Mouse (Mus musculus): ENCODE results near the gene Tedc2. TPM values are rescaled to one million over a fixed set of nuclear protein-coding genes. Genes with fewer than 3 reads are reported as not detected.

Gene Tedc2
- 7.4 to 10.9 TPM (median 8.2 TPM) in 4 replicates for total RNA-seq (2023)

DNA sequence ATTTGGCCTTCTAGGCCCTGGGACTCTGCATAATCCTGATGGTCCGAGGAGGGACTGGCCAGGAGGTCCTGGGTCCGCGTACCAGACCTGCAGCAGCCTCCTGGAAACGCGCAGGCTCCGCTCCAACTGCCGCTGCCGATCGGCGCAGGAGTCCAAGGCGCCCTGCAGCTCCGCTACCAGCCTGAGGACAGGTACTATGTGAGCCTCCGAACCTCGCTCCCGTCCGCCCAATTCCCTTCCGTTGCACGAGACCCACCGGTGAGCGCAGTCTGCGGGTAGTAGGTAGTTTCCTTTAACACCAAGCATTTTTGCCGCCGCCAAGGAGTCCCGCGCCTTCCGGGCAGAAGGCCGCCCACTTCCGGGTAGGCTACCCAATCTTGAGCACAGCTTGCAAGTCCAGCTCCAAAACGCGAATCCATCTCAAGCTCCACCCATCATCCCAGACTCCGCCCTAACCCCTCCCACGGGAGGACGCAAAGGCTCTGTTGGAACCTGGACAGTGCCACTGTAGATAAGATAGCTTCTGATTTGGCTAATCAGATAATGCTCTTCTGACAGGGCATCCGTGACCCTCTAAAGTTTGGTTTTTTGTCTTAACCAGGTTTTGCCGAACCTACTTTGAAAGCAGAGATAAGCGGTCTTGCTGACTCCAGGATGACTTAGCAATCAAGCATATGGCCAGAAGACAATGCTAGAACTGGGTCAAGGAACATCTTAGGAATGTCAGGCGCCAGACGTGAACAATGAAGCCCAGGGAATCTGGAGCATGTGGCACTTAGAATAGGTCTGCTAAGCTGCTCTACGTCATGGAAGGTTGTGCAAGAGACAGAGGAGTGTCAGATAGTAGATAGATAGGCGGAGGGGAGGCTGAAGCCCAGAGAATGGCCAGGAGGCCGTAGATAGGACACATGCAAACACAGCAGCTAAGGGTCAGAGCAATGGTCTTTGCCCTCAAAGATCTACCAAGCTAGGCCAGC is at the start of gene Tedc2:
Gene Tedc2, minus strand, starts transcription at position 417 of the 977 bp plus-strand sequence.

DNA sequence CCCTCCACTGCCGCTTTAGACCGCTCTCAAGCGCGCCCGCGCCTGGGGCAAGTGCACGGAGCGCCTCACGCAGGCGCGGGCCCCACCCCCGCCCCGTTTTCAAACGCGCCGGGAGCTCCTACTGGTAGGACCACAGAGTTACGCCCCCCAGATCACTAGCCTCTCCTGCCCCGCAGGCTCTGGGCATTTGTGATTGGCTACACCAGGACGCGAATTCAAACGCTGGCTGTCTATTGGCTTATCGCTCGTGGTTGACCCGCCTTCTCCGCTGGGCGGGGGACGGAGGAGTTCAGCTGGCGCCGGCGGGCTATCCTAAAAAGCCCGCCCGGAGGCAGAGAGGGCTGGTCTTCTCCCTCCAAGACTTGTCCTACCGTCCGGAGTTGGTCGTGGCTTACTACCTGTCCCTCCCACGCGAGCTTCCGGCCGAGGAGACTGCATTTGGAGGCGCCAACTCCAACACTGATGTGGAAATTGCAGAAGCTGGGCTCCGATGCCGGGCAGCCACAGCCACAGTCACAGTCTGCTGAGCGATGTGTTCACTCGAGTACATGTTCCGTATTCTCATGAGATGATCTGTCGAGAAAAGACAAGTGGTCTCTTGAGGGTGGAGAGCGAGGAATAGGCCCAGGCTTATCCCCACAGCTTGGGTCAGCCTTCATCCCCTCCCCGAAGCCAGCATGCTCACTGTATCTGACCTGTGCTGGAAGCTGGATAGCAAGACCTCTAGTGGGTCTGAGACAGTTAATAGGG is 30.8 kb upstream of the Tedc2 start, which contains the start of gene Ccnf:
Gene Ccnf, minus strand, starts transcription at position 165 of the 750 bp plus-strand sequence.

DNA sequence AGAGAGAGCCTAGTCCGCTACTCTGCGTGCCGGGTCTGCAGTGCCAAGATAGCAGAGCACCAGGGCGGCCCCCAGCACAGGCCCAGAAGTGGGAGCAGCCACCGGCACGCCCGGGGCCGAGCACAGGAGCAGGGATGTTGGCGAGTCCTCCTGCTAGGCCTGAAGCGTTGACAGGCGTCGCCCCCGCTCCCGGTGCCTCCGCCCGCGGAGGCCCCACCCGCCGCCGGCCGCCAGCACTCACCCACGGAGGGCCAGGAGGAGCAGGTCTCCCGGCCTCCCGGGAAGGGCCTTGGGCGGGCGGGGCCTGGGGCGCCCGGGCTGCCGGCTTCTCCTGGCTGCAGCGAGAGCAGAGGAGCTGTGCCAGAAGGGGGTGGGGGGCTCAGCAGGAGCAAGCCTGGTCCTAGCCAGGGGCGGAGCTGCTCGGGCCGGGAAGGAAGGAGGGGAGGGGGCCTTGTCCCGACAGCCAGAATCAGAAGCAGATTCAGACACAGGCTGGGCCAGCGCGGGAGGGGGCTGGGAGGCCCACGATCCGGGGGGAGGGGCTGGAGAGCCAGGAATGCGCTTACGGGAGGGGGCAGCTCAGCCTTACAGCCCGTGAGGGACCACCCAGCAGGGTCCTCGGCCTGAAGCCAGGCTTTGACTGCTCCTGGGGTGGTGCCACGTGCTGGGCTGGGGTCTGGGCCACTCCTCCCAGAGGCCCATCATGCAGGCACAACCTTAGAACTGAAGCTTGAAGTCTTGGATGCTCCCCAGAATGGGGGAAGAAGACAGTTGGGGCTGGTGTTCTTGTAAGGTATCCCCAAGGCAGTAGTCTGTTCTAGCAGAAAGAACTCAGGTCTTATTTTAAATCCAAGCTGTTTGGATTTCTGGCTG is 11.4 kb downstream of the Tedc2 start, which contains the start of gene Ntn3:
Gene Ntn3, minus strand, starts transcription at position 489 of the 873 bp plus-strand sequence.

DNA sequence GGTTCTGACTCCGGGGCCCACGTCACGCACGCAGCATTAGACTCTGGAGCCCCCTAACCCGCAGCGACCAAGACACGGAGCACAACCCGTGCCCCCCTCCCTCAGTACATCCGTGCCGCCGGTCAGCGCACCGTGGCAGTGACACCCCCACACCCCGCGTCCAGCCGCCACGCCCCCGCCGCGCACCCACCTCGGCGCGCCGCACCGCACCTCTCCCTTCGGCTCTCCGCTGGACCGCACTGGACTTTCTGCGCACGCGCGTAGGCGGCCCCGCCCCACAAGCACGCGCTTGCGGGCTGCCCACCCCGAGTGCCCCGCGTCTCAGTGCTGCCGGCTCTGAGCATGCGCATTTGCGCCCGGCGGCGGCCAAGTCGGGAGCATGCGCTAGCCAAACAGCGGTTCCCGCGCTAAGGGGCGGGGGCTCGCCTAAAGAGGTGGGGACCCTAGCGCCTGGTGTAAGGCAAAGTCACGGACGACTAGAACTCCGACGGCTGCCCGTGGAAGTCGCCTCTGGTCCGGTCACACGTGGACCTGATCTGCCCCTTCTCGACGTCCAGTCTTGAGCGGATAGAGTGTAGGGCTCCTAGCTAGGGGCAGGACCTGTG is 15.3 kb downstream of the Tedc2 start, which contains the start of gene Tbc1d24:
Gene Tbc1d24, minus strand, starts transcription at position 279 of the 605 bp plus-strand sequence.

DNA sequence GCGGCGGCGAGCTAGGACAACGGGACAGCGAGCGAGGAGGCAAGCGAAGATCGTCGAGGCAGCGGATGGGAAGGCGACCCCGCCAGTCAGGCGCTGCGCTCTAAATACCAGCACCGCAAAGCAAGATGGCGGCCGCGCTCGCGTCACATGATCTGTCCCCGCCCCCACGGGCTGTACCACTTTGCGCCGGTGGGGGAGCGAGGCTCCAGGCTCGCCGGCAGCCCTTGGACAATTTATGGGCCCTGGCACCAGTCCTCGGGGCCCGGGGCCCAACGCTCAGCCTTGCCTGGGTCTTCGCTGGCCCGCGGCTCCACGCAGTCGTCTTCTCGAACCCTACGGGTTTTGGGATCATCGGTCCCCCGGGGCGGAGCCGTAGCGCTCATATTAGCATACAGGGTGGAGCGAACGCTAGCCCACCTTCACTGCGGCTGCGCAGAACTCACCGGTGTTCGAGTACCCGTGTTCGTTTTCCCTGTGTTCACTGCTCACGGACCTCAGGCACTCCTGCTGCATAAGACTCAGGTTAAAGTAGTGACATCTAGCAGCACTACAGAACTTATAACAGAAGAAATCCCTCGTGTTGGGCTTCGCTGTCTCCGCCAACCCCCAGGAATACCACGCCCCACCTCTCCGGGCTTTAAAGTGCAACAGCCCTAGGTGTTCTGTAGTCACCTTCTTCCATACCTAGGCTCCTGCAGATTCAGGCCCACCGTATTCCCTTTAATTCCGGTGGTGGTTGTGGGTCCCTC is 51.2 kb downstream of the Tedc2 start, which contains the start of gene Atp6v0c:
Gene Atp6v0c, minus strand, starts transcription at position 386 of the 749 bp plus-strand sequence.

Other genes starting within 250 kb of the Tedc2 start
- gene Prss30, start 240.3 kb downstream of the Tedc2 start, total RNA-seq (2023) = not detected in 4 replicates
- gene Prss22, start 222.8 kb downstream of the Tedc2 start, total RNA-seq (2023) = not detected in 4 replicates
- gene Prss27, start 182.7 kb downstream of the Tedc2 start, total RNA-seq (2023) = not detected in 4 replicates
- 29.6 to 31.8 TPM (median 29.9 TPM) in 4 replicates for gene Kctd5, start 147.4 kb downstream of the Tedc2 start, total RNA-seq (2023)
- 65.9 to 81.7 TPM (median 72.0 TPM) in 4 replicates for gene Pdpk1, start 69.9 kb downstream of the Tedc2 start, total RNA-seq (2023)
- gene Amdhd2, start 57.1 kb downstream of the Tedc2 start, total RNA-seq (2023) = 29.6 to 42.8 TPM (median 37.1 TPM) in 4 replicates
- 229 to 274 TPM (median 247 TPM) in 4 replicates for gene Atp6v0c, start 51.1 kb downstream of the Tedc2 start, total RNA-seq (2023)
- gene Tbc1d24, start 15.3 kb downstream of the Tedc2 start, total RNA-seq (2023) = 1.8 to 2.4 TPM (median 2.2 TPM) in 4 replicates
- 0.18 to 0.38 TPM (median 0.35 TPM) in 4 replicates for gene Ntn3, start 11.3 kb downstream of the Tedc2 start, total RNA-seq (2023)
- gene Ccnf, start 30.6 kb upstream of the Tedc2 start, total RNA-seq (2023) = 11.6 to 14.8 TPM (median 13.2 TPM) in 4 replicates
- gene Abca17, start 130.2 kb upstream of the Tedc2 start, total RNA-seq (2023) = 0.27 to 0.57 TPM (median 0.50 TPM) in 3 of 4 replicates, not detected in the other
- 52.3 to 57.4 TPM (median 55.0 TPM) in 4 replicates for gene Abca3, start 131.1 kb upstream of the Tedc2 start, total RNA-seq (2023)
- 155 to 180 TPM (median 162 TPM) in 4 replicates for gene Rnps1, start 193.7 kb upstream of the Tedc2 start, total RNA-seq (2023)
- gene Eci1, start 205.8 kb upstream of the Tedc2 start, total RNA-seq (2023) = 21.7 to 37.3 TPM (median 25.2 TPM) in 4 replicates
- gene Dnase1l2, start 222.3 kb upstream of the Tedc2 start, total RNA-seq (2023) = 5.2 to 8.2 TPM (median 6.5 TPM) in 4 replicates
- 53.5 to 67.6 TPM (median 60.7 TPM) in 4 replicates for gene E4f1, start 249.5 kb upstream of the Tedc2 start, total RNA-seq (2023)
- gene Pgp, start 249.5 kb upstream of the Tedc2 start, total RNA-seq (2023) = 14.3 to 17.9 TPM (median 16.6 TPM) in 4 replicates